Mouse (Mus musculus) NIH3T3 (cell line): Measurements from ENCODE around the gene Aox2.
A peak's percentile ranks its signal among the peaks of the same experiment; 100 is the strongest.

Source experiments
- DNase-seq: peaks from one replicate; pipeline ENCODE4 v3.0.0-alpha.2; 2012; ENCODE audit warnings: low read depth

The Aox2 gene

DNA sequence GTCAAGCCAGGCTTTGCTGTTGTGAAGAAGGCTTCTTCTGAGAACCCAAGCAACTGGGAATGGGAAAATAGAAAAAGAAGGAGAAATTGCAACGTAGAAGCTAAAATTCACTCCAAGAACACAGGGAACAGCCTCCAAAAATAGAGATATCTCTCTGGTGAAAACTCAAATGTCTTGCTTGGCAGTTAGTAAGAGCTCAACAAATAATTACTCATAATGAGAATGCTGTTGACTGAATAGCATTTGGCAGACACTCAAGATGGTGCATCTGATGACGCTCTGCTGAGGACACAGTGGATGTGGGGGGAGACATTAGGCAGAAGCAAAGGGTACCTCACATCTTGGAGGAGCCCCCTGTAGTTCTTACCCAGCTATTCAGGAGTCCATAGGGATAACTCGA, 10.0 kb downstream of the Aox2 start:
- no peak for DNase-seq

DNA sequence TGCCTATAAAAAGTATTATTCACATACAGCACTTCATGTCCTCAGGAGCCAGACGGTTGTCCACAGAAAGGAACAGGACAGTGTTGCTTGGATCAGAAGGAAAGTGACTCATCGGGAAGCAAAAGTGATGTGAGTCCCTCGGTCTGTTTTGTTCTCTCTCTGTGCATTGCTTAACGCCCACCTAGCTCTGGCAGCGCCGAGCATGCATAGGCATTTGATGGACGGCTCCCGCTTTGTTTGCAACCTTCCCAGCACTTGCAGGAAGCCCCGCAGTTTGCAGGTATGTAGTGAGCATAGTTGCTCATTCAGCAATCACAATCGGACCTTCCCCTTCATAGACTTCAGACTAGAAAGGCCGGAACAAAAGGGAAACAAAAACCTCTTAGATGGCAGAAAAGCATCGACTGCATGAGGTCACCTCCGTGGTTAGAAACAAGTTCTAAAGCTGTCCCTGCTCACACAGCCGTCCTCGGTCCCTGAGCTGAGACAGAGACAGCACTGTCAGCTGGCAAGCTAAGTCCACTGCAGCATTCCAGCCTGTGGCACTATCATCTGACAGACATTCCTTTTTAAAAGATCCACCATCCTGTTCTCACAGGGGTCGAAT, 11.8 kb downstream of the Aox2 start:
- no peak for DNase-seq

DNA sequence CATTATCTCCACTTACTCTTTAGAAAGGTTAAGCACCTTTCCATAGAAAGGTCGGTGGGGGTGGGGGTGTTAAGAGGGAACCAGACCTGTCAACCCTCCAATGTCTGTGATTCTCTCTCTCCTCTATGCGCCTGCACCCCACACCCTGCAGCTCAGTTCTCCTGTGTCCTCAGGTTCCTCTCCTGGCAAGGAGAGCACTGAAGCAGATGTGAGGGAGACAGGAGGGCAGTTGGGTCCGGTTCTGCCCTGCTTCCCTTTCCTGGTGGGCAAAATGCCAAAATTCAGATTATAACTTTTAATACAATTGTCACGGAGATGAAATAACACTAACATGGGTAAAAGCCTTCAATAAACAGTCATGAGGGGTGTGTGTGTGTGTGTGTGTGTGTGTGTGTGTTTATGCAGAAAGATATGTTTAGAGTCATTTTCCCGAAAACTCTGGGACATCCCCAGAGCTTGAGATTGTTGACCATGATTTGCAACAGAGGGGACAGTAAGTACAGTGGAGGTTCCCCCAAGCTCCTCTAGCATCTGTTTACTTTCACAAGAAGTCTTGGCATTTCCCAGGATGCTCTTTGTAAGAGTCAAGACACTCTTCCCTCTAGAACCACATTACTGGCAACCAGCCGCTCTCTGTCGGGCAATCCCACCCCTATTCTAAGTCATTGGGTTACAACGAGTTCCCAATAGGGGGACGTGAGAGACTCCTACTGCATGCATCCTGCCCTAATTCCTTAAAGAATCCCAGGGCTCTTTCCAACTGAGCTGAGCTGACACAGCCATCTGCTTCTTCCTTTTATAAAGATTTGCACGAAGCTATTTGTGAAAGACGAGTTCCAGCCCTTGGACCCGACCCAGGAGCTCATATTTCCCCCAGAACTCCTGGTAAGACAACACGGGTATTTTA, 13.5 kb downstream of the Aox2 start:
- DNase-seq, result peak; percentile 35

DNA sequence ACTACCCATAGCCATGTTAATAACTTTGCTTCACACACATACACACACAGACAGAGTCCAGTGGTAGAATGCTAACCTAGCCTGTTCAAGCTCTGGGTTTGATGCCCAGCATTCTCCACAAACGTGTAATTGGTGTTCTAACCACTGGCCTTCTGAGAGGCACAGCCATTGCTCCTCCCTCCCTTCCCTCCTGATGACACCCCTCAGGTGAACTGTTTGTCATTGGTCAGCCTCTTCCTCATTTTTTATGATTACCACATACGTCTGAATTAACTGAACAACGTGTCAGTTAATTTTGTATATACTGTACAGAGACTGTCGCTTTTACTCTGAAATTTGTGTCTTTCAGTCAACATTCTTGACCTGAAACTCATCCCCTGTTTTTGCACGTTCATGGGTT, 16.6 kb downstream of the Aox2 start:
- no peak for DNase-seq

DNA sequence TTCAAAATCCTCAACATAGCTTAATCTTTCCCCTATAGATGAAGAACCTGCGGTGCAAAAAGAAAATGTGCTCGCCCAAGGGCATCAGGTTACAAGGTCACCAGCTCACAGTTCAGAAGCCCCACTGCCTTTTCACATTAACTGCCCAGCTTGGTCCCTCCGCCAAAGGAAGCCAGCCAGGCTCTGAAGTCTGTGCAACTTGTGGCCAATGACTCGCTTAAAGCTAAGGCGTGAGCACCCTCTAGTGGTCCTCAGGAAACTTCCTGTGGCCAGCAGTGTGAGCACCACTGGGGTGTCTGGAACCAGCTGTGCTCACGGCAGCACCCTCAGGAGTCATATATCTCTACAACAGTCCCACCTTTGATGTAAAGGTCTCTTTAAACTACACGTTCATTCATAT, 18.2 kb downstream of the Aox2 start:
- DNase-seq, result peak; percentile 91

DNA sequence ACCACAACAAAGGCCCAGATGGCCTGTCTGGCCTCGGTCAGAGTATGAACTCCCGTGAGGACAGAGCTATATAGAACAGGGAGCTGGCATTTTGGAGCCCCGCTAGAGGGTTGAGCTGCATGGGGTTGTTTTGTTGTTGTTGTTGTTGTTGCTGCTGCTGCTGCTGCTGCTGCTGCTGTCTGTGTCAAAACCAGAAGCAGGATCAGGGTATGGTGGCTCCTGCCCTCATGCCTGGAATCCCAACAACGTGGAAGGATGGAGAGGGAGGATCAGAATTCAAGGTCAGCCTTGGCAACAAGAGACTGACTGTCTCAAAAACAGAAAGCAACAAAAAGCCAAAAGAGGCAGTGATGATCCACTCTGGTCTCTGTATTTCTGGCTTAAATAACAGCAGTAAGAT, 18.7 kb downstream of the Aox2 start:
- no peak for DNase-seq

DNA sequence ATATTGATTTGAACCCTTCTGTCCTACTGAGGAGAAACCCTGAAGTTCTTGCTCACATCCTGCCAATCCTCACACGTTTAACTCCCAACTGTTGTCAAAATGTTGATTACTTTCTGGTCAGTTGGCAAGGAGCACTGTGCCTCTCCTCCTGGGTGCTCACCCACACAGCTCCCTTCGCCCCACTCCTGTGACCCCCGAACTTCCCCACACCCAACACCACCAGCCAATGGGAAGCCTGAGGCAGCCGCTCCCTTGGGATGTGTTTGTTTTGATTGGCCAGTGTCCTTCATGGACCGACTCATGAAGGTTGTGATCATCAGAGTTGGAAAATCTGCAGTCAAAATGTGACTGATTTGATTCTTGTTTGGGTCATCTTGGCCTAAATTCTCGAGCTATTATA, 20.2 kb downstream of the Aox2 start:
- DNase-seq, result peak; percentile 44

DNA sequence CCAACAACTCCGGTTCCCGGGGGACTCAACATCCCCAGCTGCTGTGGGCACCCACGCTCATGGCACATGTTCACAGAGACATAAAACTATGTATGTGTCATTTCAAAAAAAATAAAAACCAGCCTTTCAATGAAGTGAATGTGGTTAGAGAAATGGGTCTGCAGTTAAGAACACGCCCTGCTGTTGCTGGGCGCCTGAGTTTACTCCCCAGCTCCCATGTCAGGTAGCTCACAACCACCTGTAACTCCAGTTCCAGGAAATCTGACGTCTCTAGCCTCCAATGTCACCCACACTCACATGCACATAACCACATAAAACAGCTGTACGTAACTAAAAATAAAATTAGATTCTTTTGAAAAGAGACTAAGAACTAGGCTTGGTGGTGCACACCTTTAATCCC, 22.9 kb downstream of the Aox2 start:
- no peak for DNase-seq

DNA sequence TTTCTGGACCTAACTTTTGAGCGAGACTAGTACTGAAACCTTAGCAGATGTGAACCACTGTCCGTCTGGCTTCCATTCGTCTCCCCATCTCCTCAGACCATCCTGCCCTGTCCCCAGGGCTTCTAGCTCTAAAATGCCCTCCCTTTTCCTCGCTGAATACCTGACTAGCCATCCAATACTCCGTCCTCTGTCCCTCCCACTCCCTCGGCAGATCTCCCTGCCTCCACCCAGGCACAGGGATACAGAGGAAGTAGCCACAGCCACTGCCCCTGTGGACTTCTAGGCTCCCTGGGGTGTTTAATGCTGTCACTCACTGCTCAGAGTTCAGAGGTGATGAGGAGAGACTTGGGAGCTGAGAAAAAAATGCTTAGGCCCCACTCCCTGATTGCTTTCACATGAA, 23.9 kb downstream of the Aox2 start:
- no peak for DNase-seq

DNA sequence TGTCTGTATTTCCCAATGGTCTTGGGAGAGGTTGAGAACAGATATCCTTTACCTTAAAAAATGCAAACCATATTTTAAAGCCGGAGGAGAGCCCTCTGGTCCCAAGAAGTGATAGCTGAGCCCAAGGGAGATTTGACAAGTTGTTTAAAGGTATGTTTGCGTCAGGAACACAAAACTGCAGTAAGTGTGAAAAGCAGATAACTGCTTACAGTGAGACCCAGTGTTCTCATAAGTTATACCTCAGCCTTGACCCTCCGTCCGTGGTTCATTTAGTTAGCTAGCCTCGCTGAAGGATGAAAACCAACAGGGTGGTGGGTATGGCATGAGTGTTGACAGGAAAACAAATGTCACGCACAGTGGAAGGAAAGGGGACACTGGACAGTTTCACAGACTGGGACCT, 24.9 kb downstream of the Aox2 start:
- DNase-seq, result no peak

DNA sequence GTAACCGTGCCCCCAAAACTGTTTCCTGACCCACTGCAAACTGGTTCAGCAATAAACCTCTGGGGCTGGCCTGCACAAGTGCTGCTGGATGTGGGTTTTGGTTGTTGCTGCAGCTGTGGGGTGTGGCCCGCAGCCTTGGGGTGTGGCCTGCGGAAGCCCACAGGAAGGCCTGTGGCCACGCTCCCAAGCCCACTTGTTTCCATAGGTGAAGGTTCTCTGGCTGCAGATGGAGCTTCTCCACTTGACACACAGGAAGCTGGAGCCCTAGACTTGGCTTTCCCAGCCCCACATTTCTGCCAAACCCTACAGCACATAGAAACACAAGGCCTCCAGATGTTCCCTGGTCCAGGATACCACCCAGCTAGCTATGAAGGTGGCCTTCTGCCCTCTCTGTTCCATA, 25.6 kb downstream of the Aox2 start:
- DNase-seq, result peak; percentile 73

DNA sequence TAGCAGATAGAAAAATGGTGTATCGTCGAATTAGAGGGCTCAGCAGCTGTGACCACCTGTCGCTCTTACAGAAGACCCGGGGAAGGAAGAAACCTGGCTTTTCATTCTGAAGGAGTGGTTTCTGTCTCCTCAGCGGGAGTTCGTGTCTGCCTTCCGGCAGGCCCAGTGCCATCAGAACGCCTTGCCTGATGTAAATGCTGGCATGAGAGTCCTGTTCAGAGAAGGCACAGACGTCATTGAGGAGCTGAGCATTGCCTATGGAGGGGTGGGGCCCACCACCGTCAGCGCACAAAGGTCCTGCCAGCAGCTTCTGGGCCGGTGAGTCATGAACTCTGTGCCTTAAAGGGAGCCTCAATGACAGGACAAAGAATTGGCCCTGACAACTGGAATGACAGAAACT, 26.2 kb downstream of the Aox2 start:
- DNase-seq, result peak; percentile 88

DNA sequence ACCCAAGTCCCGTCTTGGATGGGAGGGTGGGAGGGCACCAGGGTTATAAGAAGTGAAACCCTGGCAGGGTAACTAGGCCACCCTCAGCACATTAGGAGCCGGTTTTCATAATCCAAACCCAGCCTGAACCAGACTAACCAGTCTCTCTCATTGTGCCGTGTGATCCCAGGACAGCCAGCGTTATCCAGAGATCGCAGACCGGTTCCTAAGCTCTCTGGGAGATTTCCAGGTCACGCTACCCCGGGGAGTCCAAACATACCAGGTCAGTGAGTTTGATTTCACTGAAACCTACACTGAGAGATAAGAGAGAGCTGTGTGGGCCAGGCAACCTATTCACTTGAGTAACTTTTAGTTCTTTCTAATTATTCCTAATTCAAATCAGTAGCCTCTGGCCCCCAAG, 29.1 kb downstream of the Aox2 start:
- no peak for DNase-seq

DNA sequence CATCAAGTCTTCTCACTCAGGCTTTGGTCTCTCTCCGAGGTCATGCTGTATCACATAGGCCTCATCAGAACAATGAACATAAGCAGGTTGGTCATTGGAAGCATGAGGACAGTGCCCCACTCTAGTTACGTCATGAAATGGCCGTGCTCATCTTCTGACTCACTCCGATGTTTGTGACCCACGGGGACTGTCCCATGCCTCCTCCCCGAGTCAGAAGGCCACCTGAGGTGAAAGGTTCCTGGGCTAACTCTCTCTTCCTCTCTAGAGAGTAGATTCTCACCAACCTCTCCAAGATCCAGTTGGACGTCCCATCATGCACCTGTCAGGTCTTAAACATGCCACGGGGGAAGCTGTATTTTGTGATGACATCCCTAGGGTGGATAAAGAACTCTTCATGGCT, 30.5 kb downstream of the Aox2 start:
- no peak for DNase-seq

DNA sequence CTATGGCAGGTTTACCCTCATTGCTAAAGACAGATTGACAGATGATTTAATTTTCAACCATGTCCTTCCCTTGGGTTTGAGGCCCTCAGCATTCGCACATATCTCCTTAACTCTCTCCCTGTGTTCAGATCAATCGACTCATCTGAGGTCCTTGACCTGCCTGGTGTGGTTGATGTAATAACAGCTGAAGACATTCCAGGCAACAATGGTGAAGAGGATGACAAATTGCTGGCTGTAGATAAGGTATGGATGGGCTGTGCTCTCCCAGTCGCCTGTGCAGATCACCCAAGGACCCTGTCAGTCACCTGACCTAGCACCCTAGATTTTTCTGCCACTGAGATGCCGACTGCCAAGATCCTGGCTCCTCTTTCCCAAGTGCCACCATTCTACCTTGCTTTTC, 31.7 kb downstream of the Aox2 start:
- no peak for DNase-seq

DNA sequence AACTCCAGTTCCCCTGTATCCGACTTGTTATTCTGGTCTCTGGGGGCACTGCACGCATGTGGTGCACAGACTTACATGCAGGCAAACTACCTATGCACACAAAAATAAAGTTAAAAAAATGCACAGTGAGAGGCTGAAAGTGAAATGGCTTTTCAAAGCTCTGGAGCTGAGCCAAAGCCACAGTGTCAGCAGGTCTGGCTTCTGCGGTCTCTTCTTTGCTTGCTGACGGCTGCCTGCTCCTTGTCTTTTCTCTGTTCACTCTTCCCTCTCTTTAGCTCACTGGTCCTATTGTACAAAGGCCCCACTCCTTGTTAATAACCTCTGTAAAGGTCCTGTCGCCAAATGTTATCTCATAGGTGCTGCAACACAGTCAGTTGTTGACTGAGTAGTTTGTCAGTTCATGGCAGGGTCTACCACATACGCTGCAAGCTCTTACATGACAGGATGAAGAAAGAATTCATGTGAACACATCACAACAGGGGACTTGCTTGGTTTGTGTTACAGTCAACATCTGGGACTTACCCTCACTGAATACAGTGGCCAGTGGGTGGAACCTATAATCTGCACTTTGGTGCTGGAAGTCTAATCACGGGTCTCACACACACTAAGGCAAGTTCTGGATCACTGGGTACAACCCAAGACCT, 33.2 kb downstream of the Aox2 start:
- DNase-seq, result no peak

DNA sequence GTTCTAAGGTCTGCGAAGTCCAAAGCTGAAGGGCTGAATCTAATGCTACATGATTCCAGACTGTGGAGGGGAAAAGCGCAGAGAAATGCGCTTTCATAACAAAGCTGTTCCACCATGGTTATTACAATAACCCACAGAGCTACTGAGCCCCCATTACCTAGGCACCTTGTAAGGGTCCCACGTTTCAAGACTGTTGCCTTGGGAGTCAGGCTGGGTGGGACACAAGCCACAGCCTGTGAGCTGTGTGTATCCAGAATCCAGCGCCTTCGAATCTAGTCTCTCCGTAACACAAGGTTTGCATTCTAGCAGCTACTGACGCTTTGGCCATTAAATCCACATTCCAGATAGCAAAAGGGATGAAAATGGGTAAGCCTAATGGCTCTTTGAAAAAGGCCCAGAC, 35.0 kb downstream of the Aox2 start:
- DNase-seq, result no peak

DNA sequence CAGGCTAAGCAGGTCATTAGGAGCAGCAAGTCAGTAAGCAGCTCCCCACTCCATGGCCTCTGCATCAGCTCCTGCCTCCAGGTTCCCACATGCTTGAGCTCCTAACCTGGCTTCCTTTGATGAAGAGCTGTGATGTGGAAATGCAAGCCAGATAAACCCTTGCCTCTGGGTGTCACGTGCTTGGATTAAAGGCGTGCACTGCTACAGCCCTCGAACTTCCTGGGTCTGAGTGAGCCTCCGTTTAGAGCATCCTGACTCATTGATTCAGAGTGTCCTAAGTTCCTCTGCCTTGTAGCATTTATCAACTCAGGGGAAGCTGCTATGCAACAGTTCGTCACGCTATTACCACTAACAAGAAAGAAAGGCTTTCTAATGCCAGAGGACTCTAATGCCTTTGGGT, 37.4 kb downstream of the Aox2 start:
- DNase-seq, result no peak

DNA sequence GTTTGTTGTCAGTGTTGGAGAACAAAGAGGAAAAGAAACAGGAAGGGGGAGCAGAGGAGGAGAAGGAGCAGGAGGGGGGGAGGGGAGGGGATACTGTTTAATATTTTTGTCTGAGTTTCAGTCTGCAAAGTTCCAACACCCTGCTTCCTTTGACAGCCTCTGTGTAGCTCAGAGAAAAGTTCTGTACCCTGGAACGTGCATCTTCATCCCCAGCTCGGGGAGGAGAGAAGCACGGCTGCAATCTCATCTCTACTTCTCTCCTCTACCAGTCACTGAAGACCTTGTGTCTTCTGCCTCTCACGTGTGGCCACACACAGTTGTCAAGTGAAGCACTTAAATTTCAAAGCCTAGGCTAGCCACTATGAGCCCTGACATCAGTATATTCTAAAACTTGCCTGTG, 55.1 kb downstream of the Aox2 start:
- no peak for DNase-seq

DNA sequence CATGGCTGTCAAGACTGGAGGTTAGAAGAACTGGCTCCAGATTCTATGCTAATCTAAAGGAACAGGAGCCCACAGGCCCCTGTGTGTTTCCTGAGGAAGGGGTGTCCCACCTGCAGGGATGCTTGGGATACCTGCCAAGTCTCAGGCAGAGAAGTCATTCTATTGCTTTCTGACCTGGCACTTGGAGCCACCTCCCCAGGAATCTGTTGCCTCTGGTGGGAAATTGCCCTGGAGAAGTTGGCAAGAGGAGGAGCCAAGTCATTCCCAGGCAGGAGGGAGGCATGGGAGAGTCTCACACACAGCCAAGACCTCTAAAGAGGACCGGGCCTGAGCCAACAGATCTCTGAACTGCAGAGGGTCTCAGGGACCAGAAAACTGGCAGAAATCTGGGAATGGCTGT, 61.8 kb downstream of the Aox2 start:
- DNase-seq, result no peak

DNA sequence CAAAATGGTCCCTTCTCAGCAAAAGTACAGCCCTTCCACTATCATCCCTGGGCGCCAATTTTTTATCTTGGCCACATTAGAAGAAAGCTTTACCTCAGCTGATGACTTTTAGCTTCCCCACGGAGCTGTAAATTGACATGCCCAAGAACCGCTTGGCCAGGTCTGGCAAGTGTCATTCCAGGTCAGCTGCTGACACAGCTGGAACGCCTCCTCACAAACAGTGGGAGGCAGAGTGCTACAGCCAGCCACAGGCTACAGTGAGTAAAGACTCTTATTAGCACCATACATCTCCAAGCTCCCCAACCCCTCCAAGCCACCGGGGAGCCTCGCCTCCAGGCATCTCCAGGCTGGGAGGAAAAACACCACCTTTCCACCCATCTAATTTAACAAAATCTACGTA, 63.5 kb downstream of the Aox2 start:
- peak; percentile 28 for DNase-seq

DNA sequence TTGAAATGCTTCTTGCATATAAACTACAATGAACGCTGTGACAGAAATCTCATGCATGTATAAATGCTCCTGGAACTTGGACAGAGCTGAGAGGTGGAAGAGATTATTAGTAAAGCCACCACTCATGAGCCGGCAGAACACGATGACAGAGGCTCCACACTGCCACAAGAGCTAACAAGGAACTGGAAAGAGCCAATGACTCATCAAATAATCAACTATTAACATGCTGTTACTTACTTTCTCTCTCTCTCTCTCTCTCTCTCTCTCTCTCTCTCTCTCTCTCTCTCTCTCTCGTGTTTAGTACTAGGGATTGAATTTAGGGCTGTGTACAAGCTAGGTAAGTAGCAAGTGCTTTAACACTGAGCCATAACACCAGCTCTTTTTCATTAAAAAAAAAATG, 65.7 kb downstream of the Aox2 start:
- no peak for DNase-seq

DNA sequence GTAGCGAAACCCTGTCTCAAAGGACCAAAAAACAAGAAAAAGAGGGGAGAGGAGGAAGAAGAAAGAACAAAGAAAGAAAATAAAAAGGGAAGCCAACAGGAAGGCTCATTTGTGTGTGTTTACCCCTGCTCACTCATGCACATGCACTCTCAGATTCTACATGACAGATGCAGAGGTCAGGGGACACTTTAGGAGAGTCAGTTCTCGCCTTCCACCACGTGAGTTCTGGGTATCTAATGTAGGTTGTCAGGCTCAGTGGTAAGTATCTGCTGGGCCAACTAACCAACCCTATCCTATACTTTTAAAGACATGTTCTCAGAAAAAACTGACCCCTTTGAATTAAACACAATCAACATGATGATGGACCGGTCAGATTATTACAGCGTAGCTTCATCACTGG, 66.4 kb downstream of the Aox2 start:
- DNase-seq, result no peak
